Mouse (Mus musculus) megakaryocyte, embryonic 14.5 days (primary cell): ENCODE data around the gene Slc22a27. TPM values are rescaled to one million over a fixed set of nuclear protein-coding genes. Genes with fewer than 3 reads are reported as not detected.
"Not testable (repeated sequence)": the region's sequence is repeated elsewhere in the genome, so short reads cannot be mapped to it uniquely, and the experiment has no call there.

Experiments
- H3K27me3 ChIP-seq: replicated peaks from 2 replicates; pipeline ENCODE3; 2012; ENCODE audit warnings: inconsistent platforms
- H3K36me3 ChIP-seq: replicated peaks from 2 replicates; pipeline ENCODE3; 2012; ENCODE audit warnings: low read length, inconsistent platforms, mixed read lengths
- H3K4me1 ChIP-seq: 2 replicates; pipeline ENCODE4 v1.6.1; 2012; ENCODE audit warnings: inconsistent platforms
- H3K4me3 ChIP-seq: replicated peaks from 2 replicates; pipeline ENCODE3; 2012; ENCODE audit warnings: moderate library complexity, mild to moderate bottlenecking, inconsistent platforms
- H3K9me3 ChIP-seq: 2 replicates; pipeline ENCODE4 v1.6.1; 2012; ENCODE audit warnings: inconsistent platforms
- FLI1 ChIP-seq: IDR thresholded peaks from 2 replicates; pipeline ENCODE4 v1.6.1; 2012; ENCODE audit warnings: low read length, inconsistent platforms, mixed read lengths
- GATA1 ChIP-seq: IDR thresholded peaks from 3 replicates; pipeline ENCODE4 v1.6.1; 2012; ENCODE audit warnings: mixed read lengths, low read length, inconsistent platforms, borderline replicate concordance
- polyA plus RNA-seq: library from polyadenylated mRNA; stranded (reverse); fragments of >175 nt; gene quantifications from 2 replicates; pipeline ENCODE4 v1.2.3, GENCODE M21; 2012; ENCODE audit warnings: low replicate concordance; ENCODE audit not compliant: insufficient read depth

Gene Slc22a27
- not detected in 2 replicates for polyA plus RNA-seq

DNA sequence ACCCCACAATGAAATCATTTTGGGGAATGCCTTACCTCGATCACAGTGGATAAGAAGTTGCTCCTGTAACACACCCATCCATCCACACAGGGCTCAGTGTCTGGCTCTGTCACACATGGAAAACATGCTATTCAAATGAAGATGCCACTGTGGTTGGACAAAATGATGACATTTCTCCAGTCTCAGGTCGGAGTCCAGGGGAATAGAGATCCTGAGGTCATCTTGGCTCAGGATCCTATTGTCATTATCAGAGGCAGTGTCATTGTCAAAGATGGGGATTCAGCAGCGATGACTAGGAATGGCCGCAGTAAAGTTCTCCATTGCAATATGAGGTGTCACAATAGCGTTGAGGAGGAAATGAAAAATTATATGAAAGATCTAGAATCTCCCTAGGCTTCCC is at the start of gene Slc22a27:
Gene Slc22a27 (minus strand): TSS at position 101 of the 400 bp plus-strand sequence.
- not testable (repeated sequence) for H3K36me3 ChIP-seq, H3K27me3 ChIP-seq, H3K4me1 ChIP-seq

DNA sequence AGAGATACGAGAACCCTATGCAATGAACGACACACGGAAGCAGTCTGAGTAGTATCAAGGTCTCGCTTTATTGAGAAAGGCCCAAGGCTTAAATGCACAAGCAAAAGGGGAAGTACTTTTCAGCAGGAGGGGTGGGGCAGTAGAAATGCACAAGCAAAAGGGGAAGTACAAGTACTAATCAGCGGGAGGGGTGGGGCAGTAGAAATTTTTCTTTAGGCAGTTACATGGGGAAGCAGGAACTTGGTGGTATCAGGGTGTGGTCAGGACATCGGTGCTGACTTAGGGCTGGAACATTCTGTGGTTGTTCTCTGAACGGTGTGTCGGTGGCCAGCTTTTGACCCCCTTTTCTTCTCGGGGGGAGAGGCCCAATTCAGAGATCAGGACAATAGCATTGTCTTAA is 45.8 kb upstream of the Slc22a27 start:
- peaks cover 21% of the 10 kb centered on the region for H3K9me3 ChIP-seq
- H3K4me3 ChIP-seq, H3K4me1 ChIP-seq, H3K27me3 ChIP-seq, H3K36me3 ChIP-seq: not testable (repeated sequence)

More for the DNA sequence above, at the start of gene Slc22a27:
- not testable (repeated sequence) for H3K4me3 ChIP-seq, H3K9me3 ChIP-seq

DNA sequence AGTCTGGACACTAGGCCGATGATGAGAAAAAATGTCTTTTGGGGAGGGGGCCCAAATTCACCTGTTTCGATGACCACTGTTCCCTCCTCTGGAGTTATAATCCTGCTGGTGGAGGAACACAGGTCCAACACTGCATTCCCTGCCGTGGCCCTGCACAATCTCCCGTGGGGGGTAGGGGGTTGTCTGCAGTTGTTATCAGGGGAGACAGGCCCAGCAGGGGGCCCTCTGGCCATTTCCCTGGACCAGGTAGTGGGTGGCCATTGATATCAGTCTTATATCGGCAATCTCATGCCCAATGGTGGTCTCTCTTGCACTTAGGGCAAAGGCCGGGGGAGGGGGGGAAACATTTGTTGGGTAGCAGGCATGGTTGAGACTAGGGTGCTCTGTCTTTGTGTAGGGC is 43.3 kb upstream of the Slc22a27 start:
- H3K4me3 ChIP-seq, H3K27me3 ChIP-seq, H3K36me3 ChIP-seq, H3K4me1 ChIP-seq: not testable (repeated sequence)
- H3K9me3 ChIP-seq = peaks cover 23% of the 10 kb centered on the region

DNA sequence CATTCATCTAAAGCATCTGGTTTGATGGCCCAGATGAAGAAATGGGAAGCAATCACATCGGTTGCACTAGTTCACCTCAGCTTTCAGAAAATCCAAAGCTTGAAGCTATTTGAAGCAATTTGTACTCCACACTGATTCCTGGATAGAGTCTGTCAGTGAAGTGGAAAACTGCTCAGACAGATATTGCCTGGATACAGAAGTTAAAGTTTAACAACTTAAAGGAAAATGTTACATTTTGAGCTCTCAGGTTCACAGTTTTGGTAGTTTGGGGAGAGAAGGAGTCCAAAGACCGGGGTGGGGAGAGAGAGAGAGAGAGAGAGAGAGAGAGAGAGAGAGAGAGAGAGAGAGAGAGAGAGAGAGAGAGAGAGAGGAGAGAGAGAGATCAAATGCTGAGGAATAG is 2.9 kb upstream of the Slc22a27 start:
- Histone ChIP-seq H3K4me3 (no peak overlapping the region), H3K36me3 (no peaks in the 10 kb centered on the region), H3K4me1 (no peaks in the 10 kb centered on the region), H3K27me3 (no peaks in the 10 kb centered on the region), H3K9me3 (no peaks in the 10 kb centered on the region)
- TF ChIP-seq FLI1 (no peak), GATA1 (no peak)

DNA sequence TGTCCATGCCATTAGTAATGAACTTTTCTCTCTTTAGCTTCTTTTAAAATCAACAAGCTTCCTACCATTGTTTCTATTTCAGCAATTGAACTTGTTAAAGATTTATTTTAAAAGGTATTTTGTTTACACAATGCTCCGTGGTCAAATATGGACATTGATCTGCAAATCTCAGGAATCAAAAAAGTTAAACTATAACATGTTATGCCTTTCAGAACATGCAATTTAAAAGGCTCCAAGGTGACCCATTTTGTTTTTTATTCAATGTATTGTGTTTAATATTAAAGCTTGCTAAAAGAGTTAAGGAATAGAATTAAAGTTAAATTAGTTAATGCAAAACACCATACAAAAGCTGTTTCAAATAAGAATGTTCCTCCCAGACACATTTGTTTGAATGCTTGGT is 723 bp upstream of the Slc22a27 start:
- H3K4me1 ChIP-seq, H3K27me3 ChIP-seq, H3K4me3 ChIP-seq, H3K9me3 ChIP-seq, H3K36me3 ChIP-seq: not testable (repeated sequence)

DNA sequence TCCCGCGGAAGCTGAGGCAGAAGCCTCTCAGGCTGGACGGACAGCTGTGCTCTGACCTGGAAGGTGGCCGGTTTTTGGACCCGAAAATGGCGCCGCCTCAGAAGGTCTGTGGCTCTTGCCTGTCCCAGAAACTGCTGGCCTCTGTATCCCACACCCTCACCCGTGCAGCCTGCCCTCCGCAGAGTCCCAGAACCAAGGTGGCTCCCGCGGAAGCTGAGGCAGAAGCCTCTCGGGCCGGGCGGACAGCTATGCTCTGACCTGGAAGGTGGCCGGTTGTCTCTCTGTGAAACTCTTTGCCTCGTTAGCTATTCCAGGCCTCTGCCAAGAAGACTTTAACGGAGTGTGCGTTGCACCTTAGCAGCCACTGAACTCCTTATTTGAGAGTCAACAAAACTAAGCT is 26.4 kb downstream of the Slc22a27 start:
- not testable (repeated sequence) for H3K27me3 ChIP-seq

DNA sequence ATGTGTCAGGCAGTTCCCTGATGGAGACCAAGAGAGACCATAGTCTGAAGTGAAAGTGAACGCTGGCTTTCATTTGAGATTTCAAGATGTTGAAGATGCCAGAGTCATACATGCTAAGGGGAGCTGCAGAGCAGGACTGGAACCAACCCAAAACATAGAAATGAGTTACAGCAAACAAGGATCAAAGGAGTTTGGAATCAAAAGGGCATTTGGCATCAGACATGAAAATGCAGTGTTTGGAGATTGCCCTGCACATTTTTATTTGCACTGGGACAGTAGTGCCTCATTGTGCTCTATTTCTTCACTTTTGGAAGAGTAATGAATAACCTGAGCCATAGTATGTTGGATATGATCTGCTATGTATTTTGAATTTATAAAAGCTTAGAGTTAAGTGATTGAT is 89.2 kb downstream of the Slc22a27 start:
- no peaks in the 10 kb centered on the region for H3K36me3 ChIP-seq
- TF ChIP-seq FLI1 (no peak), GATA1 (no peak)
- H3K4me1 ChIP-seq = no peaks in the 10 kb centered on the region
- H3K27me3 ChIP-seq = no peaks in the 10 kb centered on the region
- H3K4me3 ChIP-seq = no peak overlapping the region
- peaks cover 5% of the 10 kb centered on the region for H3K9me3 ChIP-seq

More for the DNA sequence above, 26.4 kb downstream of the Slc22a27 start:
- not testable (repeated sequence) for H3K36me3 ChIP-seq, H3K4me1 ChIP-seq, H3K4me3 ChIP-seq
- H3K9me3 ChIP-seq = peaks cover 17% of the 10 kb centered on the region

DNA sequence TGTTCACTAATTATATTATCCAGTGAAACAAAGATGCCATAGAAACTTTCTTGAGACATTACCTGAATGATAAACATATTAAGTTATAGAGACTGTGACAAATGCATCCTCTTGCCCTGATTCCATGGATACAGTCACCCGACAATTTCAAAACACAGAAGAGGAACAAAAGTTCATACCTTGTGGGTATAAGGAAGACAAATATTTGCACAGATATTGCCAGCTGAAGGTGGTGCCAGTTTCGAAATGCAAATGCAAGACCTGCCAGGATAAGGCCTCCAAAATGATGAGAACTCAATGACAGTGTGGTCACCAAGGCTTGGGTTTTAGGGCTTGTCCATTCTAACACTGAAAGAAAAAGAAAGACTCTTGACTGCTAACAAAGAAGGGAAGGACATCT is 136.0 kb downstream of the Slc22a27 start:
- Histone ChIP-seq H3K4me3 (no peak overlapping the region), H3K27me3 (no peaks in the 10 kb centered on the region), H3K4me1 (no peaks in the 10 kb centered on the region), H3K9me3 (peaks cover 3% of the 10 kb centered on the region; the same call in 1 of the 2 replicates), H3K36me3 (no peaks in the 10 kb centered on the region)
- no peak for TF ChIP-seq GATA1
- no peak for TF ChIP-seq FLI1

Other genes starting within 250 kb of the Slc22a27 start
- gene Slc22a26, start 163.4 kb downstream of the Slc22a27 start, polyA plus RNA-seq = not detected in 2 replicates
- not detected in 2 replicates for gene Slc22a28, start 166.0 kb upstream of the Slc22a27 start, polyA plus RNA-seq